Mouse (Mus musculus) 3134 (cell line): Measurements from ENCODE around the gene Slc6a2.

Source experiments
- DNase-seq: peaks from one replicate; pipeline ENCODE4 v3.0.0-alpha.2; 2011; ENCODE audit warnings: low spot score; ENCODE audit not compliant: insufficient read length; ENCODE audit errors: extremely low read depth

The Slc6a2 gene

GRCm38 (mm10) chr8:93021738-93022137, 61.9 kb downstream of the Slc6a2 start:
- DNase-seq: no peak

DNA sequence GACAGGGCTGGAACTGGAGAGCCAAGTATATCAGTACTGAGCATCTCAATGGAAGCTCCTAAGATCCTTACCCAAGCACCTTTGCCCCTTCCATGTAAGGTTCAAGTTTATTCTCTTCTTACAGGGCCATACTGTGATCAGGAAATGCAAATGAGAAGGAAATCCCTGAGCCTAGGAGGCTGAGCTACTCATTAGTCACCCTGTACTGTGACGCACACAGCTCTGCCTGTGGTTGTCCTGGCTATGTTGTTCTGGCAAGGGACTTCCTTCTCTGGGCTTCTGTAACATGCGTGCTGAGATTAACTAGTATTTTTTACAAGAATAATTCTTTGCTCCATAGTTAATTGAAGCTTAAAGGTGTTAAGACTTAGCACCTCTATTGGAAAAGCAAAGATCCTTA, 70.8 kb downstream of the Slc6a2 start:
- peak; percentile 42 for DNase-seq

- DNase-seq: peak; percentile 26
Measured at GRCm38 (mm10) chr8:93038831-93039230, 79.0 kb downstream of the Slc6a2 start.

- no peak for DNase-seq
Measured at GRCm38 (mm10) chr8:93040256-93040655, 80.4 kb downstream of the Slc6a2 start.

GRCm38 (mm10) chr8:93040776-93041567, 81.1 kb downstream of the Slc6a2 start:
- peak; percentile 61 for DNase-seq

GRCm38 (mm10) chr8:93043083-93043482, 83.2 kb downstream of the Slc6a2 start:
- no peak for DNase-seq

GRCm38 (mm10) chr8:93048092-93048491, 88.2 kb downstream of the Slc6a2 start, which contains the start of gene Ces1a:
TSS of gene Ces1a (minus strand) at chr8:93048192.
- DNase-seq: no peak

- DNase-seq: no peak
Measured at GRCm38 (mm10) chr8:93048510-93049416, 88.9 kb downstream of the Slc6a2 start.
